Mouse (Mus musculus) limb, embryonic 10.5 days (tissue): ENCODE measurements around the gene Blm. TPM values are rescaled to one million over a fixed set of nuclear protein-coding genes. Genes with fewer than 3 reads are reported as not detected.

Experiments used
- DNase-seq: peaks from one replicate; pipeline ENCODE4 v3.0.0-alpha.2; 2017; ENCODE audit warnings: low spot score
- H3K27ac ChIP-seq: fragments of 300-500 bp; sonication (generic); 2 replicates; pipeline ENCODE4 v1.5.1; 2016; ENCODE audit warnings: mild to moderate bottlenecking
- H3K27me3 ChIP-seq: fragments of 300-500 bp; sonication (generic); 2 replicates; pipeline ENCODE4 v1.6.1; 2016; ENCODE audit warnings: low read depth, mild to moderate bottlenecking; ENCODE audit not compliant: poor library complexity, severe bottlenecking
- H3K36me3 ChIP-seq: fragments of 300-500 bp; sonication (generic); 2 replicates; pipeline ENCODE4 v1.6.1; 2016; ENCODE audit warnings: mild to moderate bottlenecking, moderate library complexity
- H3K4me1 ChIP-seq: fragments of 300-500 bp; sonication (generic); 2 replicates; pipeline ENCODE4 v1.6.1; 2016
- H3K4me3 ChIP-seq: fragments of 300-500 bp; sonication (generic); 2 replicates; pipeline ENCODE4 v1.5.1; 2016; ENCODE audit warnings: mild to moderate bottlenecking, moderate library complexity
- H3K9me3 ChIP-seq: fragments of 300-500 bp; sonication (generic); replicated peaks from 2 replicates; pipeline ENCODE4 v1.6.1; 2016; ENCODE audit warnings: mild to moderate bottlenecking
- WGBS: fragments of 180-500 bp; shearing (Covaris S2); methylation state at CpG from one replicate; pipeline ENCODE4 v1.1.7; 2016; 5-methylcytosine and 5-hydroxymethylcytosine counted together
- polyA plus RNA-seq: library from polyadenylated mRNA; unstranded; fragments of >200 nt; fragmentation: Nextera tagmentation; extraction: Ambion mirVana; gene quantifications from 2 replicates; pipeline ENCODE4 v1.2.1, GENCODE M21; 2016

Gene Blm
- polyA plus RNA-seq, 1 experiment from 2014 or later, result 58.2 TPM

GRCm38 (mm10) chr7:80473837-80474236, 61.1 kb downstream of the Blm start:
- H3K4me3 ChIP-seq, result no peak overlapping the region
- H3K27ac ChIP-seq, result no peak overlapping the region
- no peak for DNase-seq
- no peaks in the 10 kb centered on the region for H3K4me1 ChIP-seq
- no peaks in the 10 kb centered on the region for H3K27me3 ChIP-seq
- H3K36me3 ChIP-seq, result peaks cover 88% of the 10 kb centered on the region
- H3K9me3 ChIP-seq, result no peaks in the 10 kb centered on the region
- 97% methylated on average over 7 of the region's 7 CpGs for WGBS

GRCm38 (mm10) chr7:80468851-80469250, 66.1 kb downstream of the Blm start:
- no peaks in the 10 kb centered on the region for H3K4me1 ChIP-seq
- no peak overlapping the region for H3K27ac ChIP-seq
- H3K4me3 ChIP-seq, result no peak overlapping the region
- 91% methylated on average over 2 of the region's 2 CpGs for WGBS
- peaks cover 93% of the 10 kb centered on the region for H3K36me3 ChIP-seq
- H3K9me3 ChIP-seq, result no peaks in the 10 kb centered on the region
- no peak for DNase-seq
- no peaks in the 10 kb centered on the region for H3K27me3 ChIP-seq

GRCm38 (mm10) chr7:80467334-80467733, 67.6 kb downstream of the Blm start:
- no peak for DNase-seq
- Histone ChIP-seq H3K4me3 (no peak overlapping the region), H3K4me1 (no peaks in the 10 kb centered on the region), H3K27me3 (no peaks in the 10 kb centered on the region), H3K36me3 (peaks cover 93% of the 10 kb centered on the region), H3K27ac (no peak overlapping the region), H3K9me3 (no peaks in the 10 kb centered on the region)
- WGBS, result 97% methylated on average over 2 of the region's 2 CpGs

GRCm38 (mm10) chr7:80464831-80465230, 70.1 kb downstream of the Blm start:
- 94% methylated on average over 5 of the region's 5 CpGs for WGBS
- peaks cover 96% of the 10 kb centered on the region for H3K36me3 ChIP-seq
- H3K4me1 ChIP-seq, result no peaks in the 10 kb centered on the region
- no peak overlapping the region for H3K4me3 ChIP-seq
- no peak for DNase-seq
- H3K9me3 ChIP-seq, result no peaks in the 10 kb centered on the region
- no peaks in the 10 kb centered on the region for H3K27me3 ChIP-seq
- H3K27ac ChIP-seq, result no peak overlapping the region

GRCm38 (mm10) chr7:80461891-80462290, 73.0 kb downstream of the Blm start:
- WGBS, result 88% methylated on average over 7 of the region's 7 CpGs
- H3K27ac ChIP-seq, result no peak overlapping the region

GRCm38 (mm10) chr7:80460892-80461291, 74.0 kb downstream of the Blm start:
- Histone ChIP-seq H3K9me3 (no peaks in the 10 kb centered on the region), H3K4me1 (no peaks in the 10 kb centered on the region), H3K27me3 (no peaks in the 10 kb centered on the region), H3K27ac (no peak overlapping the region), H3K36me3 (peaks cover 97% of the 10 kb centered on the region), H3K4me3 (no peak overlapping the region)
- DNase-seq, result no peak
- WGBS, result 97% methylated on average over 4 of the region's 4 CpGs

More at GRCm38 (mm10) chr7:80461891-80462290, 73.0 kb downstream of the Blm start:
- Histone ChIP-seq H3K27me3 (no peaks in the 10 kb centered on the region), H3K4me1 (no peaks in the 10 kb centered on the region), H3K4me3 (no peak overlapping the region), H3K36me3 (peaks cover 97% of the 10 kb centered on the region), H3K9me3 (no peaks in the 10 kb centered on the region)
- no peak for DNase-seq

GRCm38 (mm10) chr7:80460199-80460598, 74.7 kb downstream of the Blm start:
- no peak for DNase-seq
- Histone ChIP-seq H3K27me3 (no peaks in the 10 kb centered on the region), H3K27ac (no peak overlapping the region), H3K4me1 (no peaks in the 10 kb centered on the region), H3K36me3 (peaks cover 95% of the 10 kb centered on the region), H3K4me3 (no peak overlapping the region), H3K9me3 (no peaks in the 10 kb centered on the region)
- 91% methylated on average over 5 of the region's 5 CpGs for WGBS

- 87% methylated on average over 3 of the region's 3 CpGs for WGBS
- no peak for DNase-seq
Observed at GRCm38 (mm10) chr7:80457831-80458343, 77.0 kb downstream of the Blm start.

GRCm38 (mm10) chr7:80457241-80457640, 77.7 kb downstream of the Blm start:
- peaks cover 96% of the 10 kb centered on the region for H3K36me3 ChIP-seq
- no peaks in the 10 kb centered on the region for H3K4me1 ChIP-seq
- H3K27me3 ChIP-seq, result no peaks in the 10 kb centered on the region
- H3K4me3 ChIP-seq, result no peak overlapping the region
- no peak overlapping the region for H3K27ac ChIP-seq
- WGBS, result 80% methylated on average over 6 of the region's 6 CpGs
- H3K9me3 ChIP-seq, result no peaks in the 10 kb centered on the region
- DNase-seq, result no peak

More at GRCm38 (mm10) chr7:80457831-80458343, 77.0 kb downstream of the Blm start:
- Histone ChIP-seq H3K9me3 (no peaks in the 10 kb centered on the region), H3K27me3 (no peaks in the 10 kb centered on the region), H3K4me3 (no peak overlapping the region), H3K36me3 (peaks cover 97% of the 10 kb centered on the region), H3K4me1 (no peaks in the 10 kb centered on the region), H3K27ac (no peak overlapping the region)

GRCm38 (mm10) chr7:80456327-80456726, 78.6 kb downstream of the Blm start:
- WGBS, result 90% methylated on average over 6 of the region's 6 CpGs
- peak overlapping the region; percentile 42; the same call in 1 of the 2 replicates for H3K27ac ChIP-seq
- H3K36me3 ChIP-seq, result peaks cover 96% of the 10 kb centered on the region
- H3K27me3 ChIP-seq, result no peaks in the 10 kb centered on the region
- DNase-seq, result no peak
- H3K9me3 ChIP-seq, result no peaks in the 10 kb centered on the region
- H3K4me3 ChIP-seq, result no peak overlapping the region
- H3K4me1 ChIP-seq, result no peaks in the 10 kb centered on the region

GRCm38 (mm10) chr7:80455505-80456160, 79.3 kb downstream of the Blm start:
- DNase-seq, result no peak
- H3K9me3 ChIP-seq, result no peaks in the 10 kb centered on the region
- WGBS, result 85% methylated on average over 4 of the region's 4 CpGs
- no peaks in the 10 kb centered on the region for H3K27me3 ChIP-seq
- no peak overlapping the region for H3K4me3 ChIP-seq
- no peaks in the 10 kb centered on the region for H3K4me1 ChIP-seq
- H3K36me3 ChIP-seq, result peaks cover 93% of the 10 kb centered on the region
- H3K27ac ChIP-seq, result no peak overlapping the region

GRCm38 (mm10) chr7:80454786-80455185, 80.1 kb downstream of the Blm start:
- no peaks in the 10 kb centered on the region for H3K27me3 ChIP-seq
- no peak overlapping the region for H3K4me3 ChIP-seq
- H3K9me3 ChIP-seq, result no peaks in the 10 kb centered on the region
- WGBS, result 96% methylated on average over 2 of the region's 2 CpGs
- H3K36me3 ChIP-seq, result peaks cover 85% of the 10 kb centered on the region
- H3K4me1 ChIP-seq, result no peaks in the 10 kb centered on the region; the same call in 1 of the 2 replicates
- no peak for DNase-seq
- no peak overlapping the region for H3K27ac ChIP-seq

- Histone ChIP-seq H3K4me3 (no peak overlapping the region), H3K36me3 (peaks cover 78% of the 10 kb centered on the region), H3K27me3 (no peaks in the 10 kb centered on the region), H3K27ac (no peak overlapping the region), H3K4me1 (no peaks in the 10 kb centered on the region; the same call in 1 of the 2 replicates), H3K9me3 (no peaks in the 10 kb centered on the region)
- WGBS, result 95% methylated on average over 5 of the region's 5 CpGs
- no peak for DNase-seq
Observed at GRCm38 (mm10) chr7:80453997-80454396, 80.9 kb downstream of the Blm start.
